Mouse (Mus musculus) limb, embryonic 14.5 days (tissue): ENCODE results near the gene Gramd1b. TPM values are rescaled to one million over a fixed set of nuclear protein-coding genes. Genes with fewer than 3 reads are reported as not detected.
A peak's percentile ranks its signal among the peaks of the same experiment; 100 is the strongest.

Experiments
- ATAC-seq: fragments of 200-750 bp; cut with Nextera tagmentation; 2 replicates; pipeline ENCODE4 v1.8.0; 2017; ENCODE audit warnings: low read depth, moderate number of reproducible peaks, moderate TSS enrichment; ENCODE audit not compliant: low FRiP score
- DNase-seq: peaks from one replicate; pipeline ENCODE4 v3.0.0-alpha.2; 2015; ENCODE audit warnings: low spot score
- H3K27ac ChIP-seq: fragments of 300-500 bp; sonication (generic); replicated peaks from 2 replicates; pipeline ENCODE4 v1.5.1; 2014; ENCODE audit warnings: low read depth, mild to moderate bottlenecking, low read length, moderate library complexity, mixed read lengths
- H3K27me3 ChIP-seq: fragments of 300-500 bp; sonication (generic); 2 replicates; pipeline ENCODE4 v1.6.1; 2014; ENCODE audit warnings: low read length, mixed read lengths; ENCODE audit not compliant: control insufficient read depth, insufficient read depth
- H3K36me3 ChIP-seq: fragments of 300-500 bp; sonication (generic); 2 replicates; pipeline ENCODE4 v1.6.1; 2014; ENCODE audit warnings: mild to moderate bottlenecking, low read length, moderate library complexity, mixed read lengths; ENCODE audit not compliant: control insufficient read depth, insufficient read depth
- H3K4me1 ChIP-seq: fragments of 300-500 bp; sonication (generic); 2 replicates; pipeline ENCODE4 v1.6.1; 2014; ENCODE audit warnings: antibody characterized with exemption, low read length, mixed read lengths; ENCODE audit not compliant: control insufficient read depth, insufficient read depth
- H3K4me2 ChIP-seq: fragments of 300-500 bp; sonication (generic); replicated peaks from 2 replicates; pipeline ENCODE4 v1.6.1; 2014; ENCODE audit warnings: low read depth, mild to moderate bottlenecking, low read length, moderate library complexity; ENCODE audit not compliant: severe bottlenecking
- H3K4me3 ChIP-seq: fragments of 300-500 bp; sonication (generic); replicated peaks from 2 replicates; pipeline ENCODE4 v1.5.1; 2014; ENCODE audit warnings: low read length
- H3K9ac ChIP-seq: fragments of 300-500 bp; sonication (generic); 2 replicates; pipeline ENCODE4 v1.6.1; 2014; ENCODE audit warnings: mild to moderate bottlenecking, low read depth, low read length, moderate library complexity; ENCODE audit not compliant: severe bottlenecking
- H3K9me3 ChIP-seq: fragments of 300-500 bp; sonication (generic); 2 replicates; pipeline ENCODE4 v1.6.1; 2016; ENCODE audit warnings: low read length; ENCODE audit not compliant: control insufficient read depth
- POLR2A ChIP-seq: fragments of 200-500 bp; IDR thresholded peaks from 2 replicates; pipeline ENCODE4 v1.8.0; 2012; ENCODE audit warnings: inconsistent platforms, mild to moderate bottlenecking, moderate library complexity, borderline replicate concordance; ENCODE audit not compliant: insufficient read depth, insufficient read length; ENCODE audit errors: extremely low read depth
- WGBS: fragments of 180-500 bp; shearing (Covaris S2); extraction: QIAGEN DNeasy Blood & Tissue Kit; methylation state at CpG from one replicate; pipeline ENCODE4 v1.1.7; 2014; 5-methylcytosine and 5-hydroxymethylcytosine counted together
- polyA plus RNA-seq, 2 experiments: library from polyadenylated mRNA; depleted of rRNA in 1 of 2; stranded (reverse) in 1 of 2; unstranded in 1 of 2; fragments of >200 nt; fragmentation: Nextera tagmentation in 1 of 2; extraction: Ambion mirVana in 1 of 2; gene quantifications; 2 replicates each; pipeline versions ENCODE4 v1.2.1 to v1.2.3; 2012 to 2014

The Gramd1b gene
- polyA plus RNA-seq, 2 experiments: 3.6 to 11.3 TPM

GRCm38 (mm10) chr9:40350640-40351039 lies 180.5 kb downstream of the Gramd1b start:
- no peak overlapping the region for H3K4me3 ChIP-seq
- H3K27me3 ChIP-seq: no peaks in the 10 kb centered on the region
- no peaks in the 10 kb centered on the region for H3K36me3 ChIP-seq
- 26% methylated on average over 7 of the region's 7 CpGs for WGBS
- DNase-seq (peak; percentile 39), ATAC-seq (no peak)
- H3K27ac ChIP-seq: no peak overlapping the region
- no peak overlapping the region for H3K4me2 ChIP-seq
- H3K9ac ChIP-seq: no peak overlapping the region
- no peaks in the 10 kb centered on the region for H3K9me3 ChIP-seq
- TF ChIP-seq POLR2A: no peak
- peaks cover 5% of the 10 kb centered on the region; the same call in 1 of the 2 replicates for H3K4me1 ChIP-seq

- H3K4me3 ChIP-seq: no peak overlapping the region
- H3K36me3 ChIP-seq: no peaks in the 10 kb centered on the region
- no peaks in the 10 kb centered on the region for H3K27me3 ChIP-seq
- no peak for TF ChIP-seq POLR2A
- 97% methylated on average over 2 of the region's 2 CpGs for WGBS
- DNase-seq (no peak), ATAC-seq (no peak)
- peaks cover 9% of the 10 kb centered on the region; the same call in 1 of the 2 replicates for H3K4me1 ChIP-seq
- no peak overlapping the region for H3K4me2 ChIP-seq
- H3K9me3 ChIP-seq: no peaks in the 10 kb centered on the region
- H3K9ac ChIP-seq: no peak overlapping the region
- H3K27ac ChIP-seq: no peak overlapping the region
These were observed 181.1 kb downstream of the Gramd1b start for GRCm38 (mm10) chr9:40350052-40350451.

- no peaks in the 10 kb centered on the region for H3K9me3 ChIP-seq
- no peak overlapping the region for H3K9ac ChIP-seq
- no peak for TF ChIP-seq POLR2A
- WGBS: 70% methylated on average over 4 of the region's 4 CpGs
- no peak overlapping the region for H3K4me2 ChIP-seq
- no peak for DNase-seq
- H3K36me3 ChIP-seq: no peaks in the 10 kb centered on the region
- H3K27ac ChIP-seq: no peak overlapping the region
- no peak for ATAC-seq
- peaks cover 9% of the 10 kb centered on the region; the same call in 1 of the 2 replicates for H3K4me1 ChIP-seq
- H3K4me3 ChIP-seq: no peak overlapping the region
- H3K27me3 ChIP-seq: no peaks in the 10 kb centered on the region
These were observed 181.6 kb downstream of the Gramd1b start for GRCm38 (mm10) chr9:40349554-40349953.

GRCm38 (mm10) chr9:40348714-40349233 lies 182.4 kb downstream of the Gramd1b start:
- no peak for TF ChIP-seq POLR2A

GRCm38 (mm10) chr9:40346232-40346984 lies 184.8 kb downstream of the Gramd1b start:
- Histone ChIP-seq H3K9me3 (no peaks in the 10 kb centered on the region), H3K9ac (peak overlapping the region; percentile 46; the same call in 1 of the 2 replicates), H3K27me3 (no peaks in the 10 kb centered on the region), H3K36me3 (no peaks in the 10 kb centered on the region), H3K4me3 (peak overlapping the region; percentile 34), H3K27ac (no peak overlapping the region; the same call in 1 of the 2 replicates), H3K4me2 (peak overlapping the region; percentile 55), H3K4me1 (peaks cover 9% of the 10 kb centered on the region; the same call in 1 of the 2 replicates)
- DNase-seq (peak; percentile 30), ATAC-seq (peak; percentile 71)
- no peak for TF ChIP-seq POLR2A
- 21% methylated on average over 16 of the region's 16 CpGs for WGBS

More at GRCm38 (mm10) chr9:40348714-40349233, 182.4 kb downstream of the Gramd1b start:
- Histone ChIP-seq H3K27ac (no peak overlapping the region), H3K4me3 (no peak overlapping the region), H3K4me1 (peaks cover 9% of the 10 kb centered on the region; the same call in 1 of the 2 replicates), H3K9me3 (no peaks in the 10 kb centered on the region), H3K36me3 (no peaks in the 10 kb centered on the region), H3K9ac (no peak overlapping the region), H3K27me3 (no peaks in the 10 kb centered on the region), H3K4me2 (no peak overlapping the region)
- DNase-seq: no peak
- ATAC-seq: no peak
- WGBS: 92% methylated on average over 8 of the region's 8 CpGs
